Mouse (Mus musculus) thymus, postnatal 14 days (tissue): Measurements from ENCODE around the gene Olfr1164.

Experiments
- DNase-seq: peaks from one replicate; pipeline ENCODE4 v3.0.0; 2021

Gene Olfr1164

DNA sequence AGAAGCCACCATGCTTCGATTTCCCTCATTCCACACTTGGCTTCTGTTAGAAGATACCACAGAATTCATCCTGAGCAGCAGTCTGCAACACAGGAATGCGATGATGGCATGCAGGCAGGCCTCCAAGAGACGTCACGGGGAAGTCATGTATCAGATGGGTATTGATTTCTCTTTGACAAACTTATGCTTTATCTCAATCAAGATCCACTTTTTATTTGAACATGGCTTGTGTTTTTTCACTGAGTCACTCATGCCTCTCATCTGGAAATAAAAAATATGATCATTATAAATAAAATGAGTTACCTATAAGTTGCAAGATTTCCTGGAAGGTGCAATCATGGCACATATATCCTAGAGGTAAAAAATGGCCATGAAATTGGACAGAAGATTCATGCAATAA lies at the start of gene Olfr1164:
TSS of gene Olfr1164 (minus strand) at position 101 of the 400 bp plus-strand sequence.
- DNase-seq: no peak

DNA sequence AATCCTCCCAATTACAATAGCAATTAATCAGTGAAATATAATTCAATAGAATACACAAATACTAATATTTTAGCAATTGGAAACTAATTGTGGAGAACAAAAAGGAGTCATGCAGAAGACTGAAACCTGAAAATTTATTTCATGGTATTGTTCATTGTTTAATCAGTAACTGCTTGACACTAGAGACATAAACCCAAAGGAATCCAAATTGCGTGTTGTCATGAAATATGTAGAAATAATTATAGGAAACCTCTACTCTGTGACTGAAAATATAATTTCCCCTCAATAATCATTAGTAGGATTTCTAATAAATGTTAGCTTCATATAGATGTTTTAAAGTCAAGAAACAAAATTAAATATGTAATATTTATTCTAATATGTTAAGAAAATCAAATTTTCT lies 34.4 kb upstream of the Olfr1164 start, which contains the start of gene Olfr1166:
TSS of gene Olfr1166 (minus strand) at position 101 of the 400 bp plus-strand sequence.
- DNase-seq: no peak

DNA sequence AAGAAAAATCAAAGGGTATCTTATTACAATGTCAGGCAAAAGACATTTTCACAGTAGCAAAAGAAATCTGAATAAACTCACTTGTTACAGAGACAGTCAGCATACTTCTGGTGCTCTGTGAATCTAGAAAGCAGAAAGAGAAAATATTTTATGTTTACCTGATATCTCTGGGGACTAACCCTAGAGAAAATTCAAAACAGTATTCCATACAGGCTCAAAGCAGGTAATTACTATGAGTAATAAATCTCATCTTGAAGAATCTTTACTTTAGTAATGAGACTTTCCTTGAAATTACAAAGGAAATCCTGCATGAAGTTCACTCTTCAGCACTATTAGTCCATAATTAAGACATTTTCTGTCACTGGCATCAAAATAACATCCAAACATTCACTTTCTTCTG lies 22.0 kb downstream of the Olfr1164 start, which contains the start of gene Olfr1163:
TSS of gene Olfr1163 (minus strand) at position 101 of the 400 bp plus-strand sequence.
- no peak for DNase-seq

DNA sequence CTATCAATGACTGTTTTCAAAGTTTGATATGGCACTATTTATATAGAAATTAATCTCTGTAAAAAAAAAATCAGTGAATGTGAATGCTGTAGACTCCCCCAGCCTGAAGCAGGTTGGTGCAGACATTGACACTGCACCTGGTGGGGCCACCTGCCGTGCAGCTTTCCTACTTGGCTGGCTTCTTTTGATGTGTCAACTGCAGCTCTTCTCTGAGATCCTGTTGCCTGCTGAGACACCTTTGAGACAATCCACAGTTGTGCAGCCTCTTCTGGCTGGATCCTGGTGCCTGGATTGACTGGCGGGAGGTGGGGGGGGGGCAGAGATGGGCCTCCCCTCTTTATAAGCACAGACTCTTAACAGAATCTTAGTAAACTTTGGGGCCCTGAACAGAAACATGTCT lies 30.2 kb downstream of the Olfr1164 start:
- no peak for DNase-seq

DNA sequence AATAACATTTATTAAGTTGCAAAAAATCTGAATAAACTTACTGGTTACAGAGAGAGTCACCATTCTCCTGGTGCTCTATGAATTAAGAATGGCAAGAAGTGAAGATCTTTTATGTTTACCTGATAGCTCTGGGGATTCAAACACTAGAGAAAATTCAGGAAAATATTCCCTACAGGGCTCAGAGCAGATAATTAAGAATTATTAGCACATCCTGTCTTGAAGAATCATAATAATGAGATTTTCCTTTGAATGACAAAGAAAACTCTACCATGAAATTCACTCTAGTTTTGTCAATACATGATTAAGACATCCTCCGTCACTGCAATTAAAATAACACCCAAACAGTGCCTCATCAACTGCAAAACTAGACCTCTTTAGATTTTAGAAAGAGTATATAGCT lies 42.7 kb downstream of the Olfr1164 start, which contains the start of gene Olfr1162:
TSS of gene Olfr1162 (minus strand) at position 101 of the 400 bp plus-strand sequence.
- no peak for DNase-seq
